Mouse (Mus musculus) embryonic facial prominence, embryonic 14.5 days (tissue): ENCODE data around the gene Nkd2. TPM values are rescaled to one million over a fixed set of nuclear protein-coding genes. Genes with fewer than 3 reads are reported as not detected.
A peak's percentile ranks its signal among the peaks of the same experiment; 100 is the strongest.

Experiments
- ATAC-seq: fragments of 200-750 bp; cut with Nextera tagmentation; 2 replicates; pipeline ENCODE4 v1.8.0; 2017; ENCODE audit warnings: low read depth, moderate number of reproducible peaks, moderate TSS enrichment
- DNase-seq: peaks from one replicate; pipeline ENCODE4 v3.0.0-alpha.2; 2015; ENCODE audit warnings: low spot score
- H3K27ac ChIP-seq: fragments of 300-500 bp; sonication (generic); replicated peaks from 2 replicates; pipeline ENCODE4 v1.5.1; 2014; ENCODE audit warnings: low read depth, mild to moderate bottlenecking, low read length, moderate library complexity
- H3K27me3 ChIP-seq: fragments of 300-500 bp; sonication (generic); replicated peaks from 2 replicates; pipeline ENCODE4 v1.6.1; 2014; ENCODE audit warnings: low read length; ENCODE audit not compliant: control insufficient read depth, insufficient read depth
- H3K36me3 ChIP-seq: fragments of 300-500 bp; sonication (generic); 2 replicates; pipeline ENCODE4 v1.6.1; 2014; ENCODE audit warnings: low read length, mixed read lengths; ENCODE audit not compliant: control insufficient read depth, insufficient read depth
- H3K4me1 ChIP-seq: fragments of 300-500 bp; sonication (generic); 2 replicates; pipeline ENCODE4 v1.6.1; 2014; ENCODE audit warnings: antibody characterized with exemption, low read length; ENCODE audit not compliant: control insufficient read depth, insufficient read depth
- H3K4me2 ChIP-seq: fragments of 300-500 bp; sonication (generic); 2 replicates; pipeline ENCODE4 v1.6.1; 2014; ENCODE audit warnings: low read depth, mild to moderate bottlenecking, low read length, moderate library complexity, mixed read lengths
- H3K4me3 ChIP-seq: fragments of 300-500 bp; sonication (generic); 2 replicates; pipeline ENCODE4 v1.5.1; 2014; ENCODE audit warnings: low read depth, mild to moderate bottlenecking, low read length
- H3K9ac ChIP-seq: fragments of 300-500 bp; sonication (generic); 2 replicates; pipeline ENCODE4 v1.6.1; 2014; ENCODE audit warnings: low read depth, mild to moderate bottlenecking, low read length, moderate library complexity, mixed read lengths
- H3K9me3 ChIP-seq: fragments of 300-500 bp; sonication (generic); 2 replicates; pipeline ENCODE4 v1.6.1; 2016; ENCODE audit warnings: low read length; ENCODE audit not compliant: control insufficient read depth
- whole genome bisulfite sequencing: fragments of 180-500 bp; shearing (Covaris S2); extraction: QIAGEN DNeasy Blood & Tissue Kit; methylation state at CpG from one replicate; pipeline ENCODE4 v1.1.7; 2014; 5-methylcytosine and 5-hydroxymethylcytosine counted together
- polyA plus RNA-seq: library from polyadenylated mRNA; unstranded; fragments of >200 nt; fragmentation: Nextera tagmentation; extraction: Ambion mirVana; gene quantifications from 2 replicates; pipeline ENCODE4 v1.2.1, GENCODE M21; 2014

Nkd2 gene
- 18.6 and 20.1 TPM in 2 replicates for polyA plus RNA-seq

- no peak within 1 kb of the TSS for H3K27ac ChIP-seq
- no peaks in the 10 kb centered on the region for H3K9me3 ChIP-seq
- no peaks in the 10 kb centered on the region for H3K4me1 ChIP-seq
- no peaks in the 10 kb centered on the region for H3K36me3 ChIP-seq
- peak; percentile 85 for DNase-seq
- ATAC-seq, result peak; percentile 89
- H3K27me3 ChIP-seq, result no peaks in the 10 kb centered on the region; the same call in 1 of the 2 replicates
- peak within 1 kb of the TSS; percentile 76 for H3K9ac ChIP-seq
- under 1% methylated on average over 17 of the region's 38 CpGs for WGBS
- peak within 1 kb of the TSS; percentile 85 for H3K4me2 ChIP-seq
- peak within 1 kb of the TSS; percentile 69 for H3K4me3 ChIP-seq
Measured at GRCm38 (mm10) chr13:73847465-73847836, at the start of gene Nkd2. Gene Nkd2, minus strand, starts transcription at chr13:73847631.

- WGBS, result 19% methylated on average over 6 of the region's 6 CpGs
- ATAC-seq (peak; percentile 88), DNase-seq (peak; percentile 79)
- H3K27ac ChIP-seq, result peak overlapping the region; percentile 78
- no peaks in the 10 kb centered on the region for H3K27me3 ChIP-seq
- peak overlapping the region; percentile 26; the same call in 1 of the 2 replicates for H3K4me2 ChIP-seq
- no peaks in the 10 kb centered on the region for H3K36me3 ChIP-seq
- H3K4me3 ChIP-seq, result no peak overlapping the region
- no peak overlapping the region for H3K9ac ChIP-seq
- no peaks in the 10 kb centered on the region for H3K9me3 ChIP-seq
- peaks cover 20% of the 10 kb centered on the region for H3K4me1 ChIP-seq
Measured at GRCm38 (mm10) chr13:73892493-73893178, 45.2 kb upstream of the Nkd2 start.

DNA sequence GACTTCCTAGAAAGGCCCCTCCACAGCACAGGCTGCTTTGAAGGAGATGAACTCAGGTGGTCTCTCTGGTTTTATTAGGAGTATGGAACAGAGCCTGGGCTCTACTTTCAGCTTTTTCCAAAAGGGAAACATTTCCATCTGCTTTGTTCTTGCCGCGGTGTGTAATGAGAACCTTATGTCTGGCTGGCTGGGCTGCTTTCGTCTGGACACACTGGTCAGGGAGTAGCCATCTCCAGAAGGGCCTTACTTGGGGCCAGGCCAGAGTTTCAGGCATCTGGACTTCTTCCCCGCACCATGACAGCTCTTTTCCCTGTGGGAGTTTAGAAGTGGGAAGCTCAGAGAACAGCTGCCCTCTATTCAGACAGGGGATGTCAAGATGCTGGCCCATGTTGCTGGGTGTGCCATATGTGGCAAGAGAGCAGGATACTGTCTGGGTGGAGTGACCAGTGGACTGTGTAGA lies 40.0 kb upstream of the Nkd2 start:
- no peaks in the 10 kb centered on the region for H3K36me3 ChIP-seq
- no peaks in the 10 kb centered on the region for H3K27me3 ChIP-seq
- H3K4me3 ChIP-seq, result no peak overlapping the region
- peaks cover 21% of the 10 kb centered on the region for H3K4me1 ChIP-seq
- peak; percentile 82 for DNase-seq
- 34% methylated on average over 4 of the region's 4 CpGs for WGBS
- H3K9ac ChIP-seq, result no peak overlapping the region
- peak; percentile 76 for ATAC-seq
- peak overlapping the region; percentile 10; the same call in 1 of the 2 replicates for H3K27ac ChIP-seq
- H3K9me3 ChIP-seq, result no peaks in the 10 kb centered on the region
- no peak overlapping the region for H3K4me2 ChIP-seq

- no peaks in the 10 kb centered on the region for H3K36me3 ChIP-seq
- ATAC-seq (peak; percentile 48), DNase-seq (peak; percentile 61)
- H3K27me3 ChIP-seq, result no peaks in the 10 kb centered on the region
- H3K9ac ChIP-seq, result no peak overlapping the region
- no peak overlapping the region for H3K4me2 ChIP-seq
- H3K27ac ChIP-seq, result peak overlapping the region; percentile 7
- peaks cover 14% of the 10 kb centered on the region for H3K4me1 ChIP-seq
- 27% methylated on average over 5 of the region's 5 CpGs for WGBS
- no peak overlapping the region for H3K4me3 ChIP-seq
- H3K9me3 ChIP-seq, result no peaks in the 10 kb centered on the region
Measured at GRCm38 (mm10) chr13:73886601-73887000, 39.2 kb upstream of the Nkd2 start.

DNA sequence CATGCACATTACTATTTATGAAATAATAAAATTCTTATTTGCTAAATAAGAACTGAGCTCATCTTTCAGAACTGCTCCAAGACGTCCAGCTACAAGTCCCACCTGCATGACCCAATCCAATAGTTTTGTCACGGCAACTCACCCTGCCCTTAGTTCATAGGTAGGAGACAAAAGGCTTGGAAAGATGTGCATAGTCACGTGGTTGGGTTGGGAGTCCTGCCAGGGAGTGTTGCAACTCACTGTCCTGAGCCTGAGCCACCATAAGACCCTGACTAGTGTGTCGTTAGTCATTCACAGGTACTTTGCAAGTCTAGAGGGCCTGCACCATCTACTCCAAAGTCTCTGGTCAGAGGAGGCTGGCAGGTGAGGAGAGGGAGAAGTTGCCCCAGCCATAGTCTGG lies 38.6 kb upstream of the Nkd2 start:
- H3K4me2 ChIP-seq, result no peak overlapping the region
- ATAC-seq (no peak), DNase-seq (no peak)
- peak overlapping the region; percentile 7; the same call in 1 of the 2 replicates for H3K27ac ChIP-seq
- H3K9ac ChIP-seq, result no peak overlapping the region
- WGBS, result 49% methylated on average over 4 of the region's 4 CpGs
- no peak overlapping the region for H3K4me3 ChIP-seq
- no peaks in the 10 kb centered on the region for H3K9me3 ChIP-seq
- H3K27me3 ChIP-seq, result no peaks in the 10 kb centered on the region
- peaks cover 15% of the 10 kb centered on the region for H3K4me1 ChIP-seq
- H3K36me3 ChIP-seq, result no peaks in the 10 kb centered on the region

DNA sequence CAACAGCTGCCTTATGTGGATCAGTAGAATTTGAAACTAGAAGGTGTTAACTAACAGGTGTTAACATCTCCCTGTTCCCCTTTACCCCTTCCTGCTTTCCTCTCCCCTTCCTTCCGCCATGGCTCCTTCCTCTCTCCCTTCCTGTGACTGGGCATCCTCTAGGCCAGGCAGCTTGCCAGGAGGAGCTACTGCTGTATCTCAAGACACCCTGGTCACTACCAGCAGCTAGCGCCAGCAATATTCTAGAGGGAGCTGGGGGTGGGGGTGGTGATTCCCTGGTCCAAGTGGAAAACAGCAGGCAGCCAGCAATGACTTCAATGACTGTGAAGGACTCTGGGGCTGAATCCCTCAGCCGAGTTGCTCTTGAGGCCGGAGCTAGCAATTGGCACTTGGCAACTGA lies 38.2 kb upstream of the Nkd2 start:
- 72% methylated on average over 4 of the region's 4 CpGs for WGBS
- ATAC-seq, result no peak
- no peak overlapping the region for H3K27ac ChIP-seq
- H3K36me3 ChIP-seq, result no peaks in the 10 kb centered on the region
- no peak overlapping the region for H3K4me3 ChIP-seq
- no peak overlapping the region for H3K9ac ChIP-seq
- H3K4me1 ChIP-seq, result peaks cover 19% of the 10 kb centered on the region
- no peak for DNase-seq
- no peaks in the 10 kb centered on the region for H3K9me3 ChIP-seq
- H3K27me3 ChIP-seq, result no peaks in the 10 kb centered on the region
- H3K4me2 ChIP-seq, result no peak overlapping the region

DNA sequence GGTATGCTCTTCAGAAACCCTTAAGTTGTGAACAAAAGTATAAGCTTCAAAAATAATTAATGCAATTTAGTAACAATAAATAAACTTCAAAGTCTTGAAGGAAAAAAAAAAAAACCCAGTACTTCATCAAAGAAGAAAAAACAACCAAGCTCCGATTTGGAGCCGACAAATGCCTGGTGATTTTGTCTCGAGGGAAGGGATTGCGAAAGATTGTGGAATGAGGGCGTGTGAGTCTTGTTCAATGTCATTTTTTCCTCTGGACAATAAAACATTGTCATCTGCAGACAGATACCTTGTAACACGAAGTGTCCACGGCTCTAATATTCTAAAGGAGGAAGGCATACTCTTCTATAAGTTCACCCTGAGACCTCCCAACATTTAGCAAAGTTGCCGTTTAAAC lies 33.9 kb upstream of the Nkd2 start:
- H3K4me1 ChIP-seq, result peaks cover 12% of the 10 kb centered on the region
- ATAC-seq (no peak), DNase-seq (no peak)
- H3K9me3 ChIP-seq, result peaks cover 5% of the 10 kb centered on the region; the same call in 1 of the 2 replicates
- no peaks in the 10 kb centered on the region for H3K27me3 ChIP-seq
- no peak overlapping the region for H3K4me2 ChIP-seq
- H3K4me3 ChIP-seq, result no peak overlapping the region
- H3K27ac ChIP-seq, result 0 out of 2 replicates have a peak overlapping the region, but pooled peaks have one; percentile 63
- H3K36me3 ChIP-seq, result no peaks in the 10 kb centered on the region
- H3K9ac ChIP-seq, result no peak overlapping the region
- 38% methylated on average over 8 of the region's 8 CpGs for WGBS

DNA sequence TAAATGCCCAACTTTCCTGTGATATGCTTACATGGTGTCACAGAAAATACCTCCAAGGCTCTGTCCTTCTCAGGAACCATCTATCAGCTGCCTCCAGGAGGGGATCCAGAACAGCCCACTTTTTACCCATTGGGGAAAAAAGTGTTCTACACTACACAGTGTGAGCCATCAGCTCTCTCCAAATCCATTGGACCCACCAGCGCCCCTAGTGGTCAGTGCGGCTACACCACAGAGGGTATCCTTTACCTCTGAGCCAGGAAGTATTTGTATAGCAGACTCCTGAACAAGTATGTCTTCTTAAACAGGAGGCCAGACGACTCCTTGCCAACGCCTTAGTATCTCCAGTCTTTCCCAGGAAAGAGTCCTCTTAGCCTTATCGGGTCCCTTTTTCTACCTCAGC lies 32.4 kb upstream of the Nkd2 start:
- DNase-seq, result no peak
- H3K27ac ChIP-seq, result no peak overlapping the region
- WGBS, result 90% methylated on average over 5 of the region's 5 CpGs
- peaks cover 8% of the 10 kb centered on the region for H3K4me1 ChIP-seq
- H3K36me3 ChIP-seq, result no peaks in the 10 kb centered on the region
- H3K9me3 ChIP-seq, result peaks cover 5% of the 10 kb centered on the region; the same call in 1 of the 2 replicates
- H3K9ac ChIP-seq, result no peak overlapping the region
- no peak overlapping the region for H3K4me2 ChIP-seq
- ATAC-seq, result no peak
- H3K4me3 ChIP-seq, result no peak overlapping the region
- H3K27me3 ChIP-seq, result no peaks in the 10 kb centered on the region

DNA sequence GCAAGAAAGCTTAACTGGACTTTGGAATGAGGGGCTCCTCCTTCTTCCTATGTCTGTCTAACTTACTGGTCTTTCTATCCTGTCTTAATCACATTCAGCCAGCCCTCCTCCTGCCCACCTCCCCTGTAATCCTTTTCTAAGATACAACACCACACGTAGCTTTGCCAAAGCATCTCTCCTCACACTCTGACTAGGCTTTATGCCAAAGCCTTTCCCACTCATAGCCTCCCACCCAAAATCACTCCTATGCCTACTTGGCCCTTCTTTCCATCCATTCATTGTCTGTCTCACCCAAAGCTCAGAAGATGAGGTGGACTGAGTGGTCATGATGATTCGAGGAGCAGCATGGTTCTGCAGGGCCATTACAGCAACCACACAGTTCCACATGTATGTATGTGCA lies 24.7 kb upstream of the Nkd2 start:
- Histone ChIP-seq H3K36me3 (no peaks in the 10 kb centered on the region), H3K9me3 (no peaks in the 10 kb centered on the region), H3K27ac (no peak overlapping the region), H3K4me1 (no peaks in the 10 kb centered on the region), H3K9ac (no peak overlapping the region), H3K4me2 (no peak overlapping the region), H3K4me3 (no peak overlapping the region), H3K27me3 (no peaks in the 10 kb centered on the region)
- 64% methylated on average over 2 of the region's 2 CpGs for WGBS
- no peak for DNase-seq
- ATAC-seq, result no peak
